Mouse (Mus musculus) kidney, adult 9 months (tissue): ENCODE measurements at regions not wholly inside any gene's neighbourhood (a gene's known extent, or its start where the extent isn't known, plus 50 kb on each side); places are given as distances from the start of the nearest gene placed in this dataset.

Experiments
- DNase-seq: peaks from one replicate; pipeline ENCODE4 v3.0.0; 2022

- DNase-seq = no peak
Measured at GRCm38 (mm10) chr2:167751585-167751984, 62.0 kb upstream of the Tmem189 start.

- DNase-seq = no peak
Measured at GRCm38 (mm10) chr2:167748297-167748696, 58.7 kb upstream of the Tmem189 start.

GRCm38 (mm10) chr2:167747164-167747843, 57.7 kb upstream of the Tmem189 start:
- no peak for DNase-seq

GRCm38 (mm10) chr2:167746344-167746743, 56.7 kb upstream of the Tmem189 start:
- no peak for DNase-seq

GRCm38 (mm10) chr2:167745409-167745808, 55.8 kb upstream of the Tmem189 start:
- no peak for DNase-seq

- peak; percentile 31 for DNase-seq
Measured at GRCm38 (mm10) chr2:167744080-167744479, 54.5 kb upstream of the Tmem189 start.

GRCm38 (mm10) chr2:167742479-167742878, 52.9 kb upstream of the Tmem189 start:
- no peak for DNase-seq

- no peak for DNase-seq
Measured at GRCm38 (mm10) chr2:167740516-167741189, 51.0 kb upstream of the Tmem189 start.
